Mouse (Mus musculus) heart, embryonic 11.5 days (tissue): ENCODE measurements around the gene Ddx31. TPM values are rescaled to one million over a fixed set of nuclear protein-coding genes. Genes with fewer than 3 reads are reported as not detected.

Source experiments
- ATAC-seq: fragments of 200-750 bp; cut with Nextera tagmentation; replicated peaks from 2 replicates; pipeline ENCODE4 v1.8.0; 2017; ENCODE audit warnings: moderate library complexity; ENCODE audit not compliant: insufficient number of reproducible peaks, low FRiP score, low TSS enrichment
- H3K27ac ChIP-seq: fragments of 300-500 bp; sonication (generic); 2 replicates; pipeline ENCODE4 v1.5.1; 2014; ENCODE audit warnings: mild to moderate bottlenecking, low read depth, low read length
- H3K27me3 ChIP-seq: fragments of 300-500 bp; sonication (generic); 2 replicates; pipeline ENCODE4 v1.6.1; 2014; ENCODE audit warnings: mild to moderate bottlenecking, low read length, mixed read lengths; ENCODE audit not compliant: control insufficient read depth, insufficient read depth
- H3K36me3 ChIP-seq: fragments of 300-500 bp; sonication (generic); 2 replicates; pipeline ENCODE4 v1.6.1; 2014; ENCODE audit warnings: mild to moderate bottlenecking, low read length, moderate library complexity, mixed read lengths; ENCODE audit not compliant: control insufficient read depth, insufficient read depth
- H3K4me1 ChIP-seq: fragments of 300-500 bp; sonication (generic); 2 replicates; pipeline ENCODE4 v1.6.1; 2014; ENCODE audit warnings: low read length; ENCODE audit not compliant: control insufficient read depth, insufficient read depth
- H3K4me2 ChIP-seq: fragments of 300-500 bp; sonication (generic); 2 replicates; pipeline ENCODE4 v1.6.1; 2014; ENCODE audit warnings: mild to moderate bottlenecking, moderate library complexity
- H3K4me3 ChIP-seq: fragments of 300-500 bp; sonication (generic); 2 replicates; pipeline ENCODE4 v1.5.1; 2014; ENCODE audit warnings: low read depth, low read length
- H3K9ac ChIP-seq: fragments of 300-500 bp; sonication (generic); 2 replicates; pipeline ENCODE4 v1.6.1; 2014; ENCODE audit warnings: mild to moderate bottlenecking, low read depth, low read length, moderate library complexity
- H3K9me3 ChIP-seq: fragments of 300-500 bp; sonication (generic); replicated peaks from 2 replicates; pipeline ENCODE4 v1.6.1; 2016; ENCODE audit warnings: low read length; ENCODE audit not compliant: control insufficient read depth
- WGBS: fragments of 180-500 bp; shearing (Covaris S2); extraction: QIAGEN DNeasy Blood & Tissue Kit; methylation state at CpG from one replicate; pipeline ENCODE4 v1.1.7; 2014; ENCODE audit not compliant: insufficient replicate concordance; 5-methylcytosine and 5-hydroxymethylcytosine counted together
- polyA plus RNA-seq: library from polyadenylated mRNA; unstranded; fragments of >200 nt; fragmentation: Nextera tagmentation; extraction: Ambion mirVana; gene quantifications from 2 replicates; pipeline ENCODE4 v1.2.1, GENCODE M21; 2014

Gene Ddx31
- polyA plus RNA-seq, 1 experiment from 2014 or later = 9.1 TPM

DNA sequence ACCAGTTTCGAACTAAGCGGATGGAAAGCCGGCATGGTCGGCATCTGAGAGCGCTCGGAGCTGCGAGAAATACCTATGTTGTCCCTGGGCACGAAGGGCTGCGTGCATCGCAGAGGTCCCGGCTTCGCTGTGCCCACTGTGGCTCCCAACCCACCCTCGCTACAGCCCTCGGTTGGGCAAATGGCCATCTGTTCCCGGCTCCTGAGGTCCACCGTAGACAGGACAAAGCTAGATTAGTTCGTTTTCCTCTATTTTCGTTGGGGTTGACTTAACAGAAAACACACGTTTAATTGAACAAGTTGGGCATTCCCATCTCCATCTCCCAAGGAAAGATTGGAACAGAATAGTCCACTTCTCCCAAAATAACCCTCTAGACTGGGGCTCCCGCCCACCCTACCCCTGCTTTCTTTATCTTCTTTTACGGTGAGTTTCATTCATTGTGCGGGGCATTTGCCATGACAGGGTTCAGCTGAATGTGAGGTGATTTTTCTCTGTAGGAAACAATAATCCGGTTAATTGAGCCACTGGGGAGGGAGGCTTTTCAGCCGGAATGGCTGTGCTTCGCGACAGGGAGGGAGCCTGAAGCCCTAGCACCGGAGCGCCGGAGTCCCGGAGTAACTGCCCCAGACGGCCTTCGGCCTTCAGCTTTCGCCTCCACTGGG, 72.0 kb downstream of the Ddx31 start:
- Histone ChIP-seq H3K9me3 (no peaks in the 10 kb centered on the region), H3K36me3 (no peaks in the 10 kb centered on the region), H3K4me1 (peaks cover 17% of the 10 kb centered on the region), H3K4me3 (no peak overlapping the region), H3K27me3 (peaks cover 98% of the 10 kb centered on the region), H3K9ac (no peak overlapping the region), H3K4me2 (no peak overlapping the region), H3K27ac (no peak overlapping the region)
- no peak for ATAC-seq
- 1% methylated on average over 33 of the region's 33 CpGs for WGBS

DNA sequence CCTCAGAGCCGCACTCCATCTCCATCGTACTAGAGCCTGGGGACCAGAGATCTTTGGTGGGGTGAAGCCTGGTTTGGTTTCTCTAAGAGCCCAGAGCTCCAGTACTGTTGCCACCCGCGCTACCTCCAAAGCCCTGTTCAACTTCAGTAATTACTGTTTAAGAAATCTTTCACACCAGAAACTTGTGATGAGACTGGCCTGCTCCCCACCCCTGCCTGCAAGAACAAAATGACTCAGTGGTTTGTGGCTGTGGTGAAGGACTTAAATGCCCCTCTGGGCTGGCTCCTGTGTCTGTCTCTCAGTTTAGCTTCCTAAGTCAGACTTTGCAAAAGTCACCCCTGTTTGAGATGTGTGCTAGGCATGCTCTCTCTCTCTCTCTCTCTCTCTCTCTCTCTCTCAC, 72.8 kb downstream of the Ddx31 start:
- Histone ChIP-seq H3K4me1 (peaks cover 22% of the 10 kb centered on the region), H3K27ac (no peak overlapping the region), H3K27me3 (peaks cover 98% of the 10 kb centered on the region), H3K36me3 (no peaks in the 10 kb centered on the region), H3K4me2 (no peak overlapping the region), H3K9ac (no peak overlapping the region), H3K4me3 (no peak overlapping the region), H3K9me3 (no peaks in the 10 kb centered on the region)
- WGBS = under 1% methylated on average over 4 of the region's 4 CpGs
- ATAC-seq = no peak

DNA sequence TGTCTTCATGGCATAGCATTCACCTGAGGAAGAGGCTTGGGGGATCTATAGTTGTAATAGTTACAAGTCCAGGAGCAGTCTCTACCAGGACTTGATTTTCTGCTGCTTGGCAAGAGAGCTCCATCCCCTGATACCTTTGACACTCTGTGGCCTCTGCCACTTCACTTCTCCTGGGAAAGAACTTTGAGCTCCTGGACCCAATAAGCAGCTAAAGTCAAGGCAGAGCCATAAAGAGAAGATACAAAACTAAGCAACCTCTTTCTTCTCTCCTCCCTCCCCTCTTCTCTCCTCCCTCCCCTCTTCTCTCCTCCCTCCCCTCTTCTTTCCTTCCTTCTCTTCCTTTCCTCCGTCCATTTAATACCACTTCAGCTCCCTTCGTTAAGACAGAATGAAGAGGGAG, 73.9 kb downstream of the Ddx31 start:
- 4% methylated on average over 2 of the region's 2 CpGs for WGBS
- Histone ChIP-seq H3K9ac (no peak overlapping the region), H3K4me1 (peaks cover 12% of the 10 kb centered on the region), H3K27me3 (peaks cover 97% of the 10 kb centered on the region), H3K9me3 (no peaks in the 10 kb centered on the region), H3K4me3 (no peak overlapping the region), H3K27ac (no peak overlapping the region), H3K4me2 (no peak overlapping the region), H3K36me3 (no peaks in the 10 kb centered on the region)
- ATAC-seq = no peak

DNA sequence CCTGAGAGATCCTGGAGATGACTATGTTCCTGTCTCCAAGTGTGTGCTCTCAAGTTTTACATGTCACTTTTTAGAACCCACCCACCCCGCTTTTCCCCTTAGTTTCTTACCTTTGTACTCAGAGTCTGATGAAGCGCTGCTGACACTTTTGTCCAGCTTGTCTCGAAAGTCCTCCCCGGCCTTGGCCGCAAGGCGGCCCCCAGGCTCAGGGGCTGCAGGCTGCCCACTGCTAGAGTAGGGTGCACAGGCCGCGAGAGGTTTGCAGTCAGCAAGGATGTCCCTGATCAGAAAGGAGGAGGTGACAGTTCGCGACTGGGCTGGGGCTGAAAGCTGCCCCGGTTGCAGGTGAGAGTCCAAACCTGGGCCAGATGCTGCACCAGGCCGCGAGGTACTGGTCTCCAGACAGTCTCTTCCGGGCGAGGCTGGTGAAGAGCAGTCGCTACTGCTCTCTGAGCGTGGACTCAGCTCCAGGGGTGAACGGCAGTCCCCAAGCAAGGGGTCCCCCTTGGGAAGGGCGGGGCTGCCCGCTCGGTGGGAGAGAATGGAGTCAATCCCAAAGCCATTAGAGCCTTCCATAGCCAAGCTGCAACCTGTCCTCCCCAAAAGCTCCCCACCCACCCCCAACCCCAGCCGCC, 75.0 kb downstream of the Ddx31 start:
- 5% methylated on average over 22 of the region's 22 CpGs for WGBS
- Histone ChIP-seq H3K9me3 (no peaks in the 10 kb centered on the region), H3K4me2 (no peak overlapping the region), H3K4me1 (peaks cover 8% of the 10 kb centered on the region), H3K27me3 (peaks cover 94% of the 10 kb centered on the region), H3K36me3 (no peaks in the 10 kb centered on the region), H3K4me3 (no peak overlapping the region), H3K27ac (no peak overlapping the region), H3K9ac (no peak overlapping the region)
- ATAC-seq = no peak

DNA sequence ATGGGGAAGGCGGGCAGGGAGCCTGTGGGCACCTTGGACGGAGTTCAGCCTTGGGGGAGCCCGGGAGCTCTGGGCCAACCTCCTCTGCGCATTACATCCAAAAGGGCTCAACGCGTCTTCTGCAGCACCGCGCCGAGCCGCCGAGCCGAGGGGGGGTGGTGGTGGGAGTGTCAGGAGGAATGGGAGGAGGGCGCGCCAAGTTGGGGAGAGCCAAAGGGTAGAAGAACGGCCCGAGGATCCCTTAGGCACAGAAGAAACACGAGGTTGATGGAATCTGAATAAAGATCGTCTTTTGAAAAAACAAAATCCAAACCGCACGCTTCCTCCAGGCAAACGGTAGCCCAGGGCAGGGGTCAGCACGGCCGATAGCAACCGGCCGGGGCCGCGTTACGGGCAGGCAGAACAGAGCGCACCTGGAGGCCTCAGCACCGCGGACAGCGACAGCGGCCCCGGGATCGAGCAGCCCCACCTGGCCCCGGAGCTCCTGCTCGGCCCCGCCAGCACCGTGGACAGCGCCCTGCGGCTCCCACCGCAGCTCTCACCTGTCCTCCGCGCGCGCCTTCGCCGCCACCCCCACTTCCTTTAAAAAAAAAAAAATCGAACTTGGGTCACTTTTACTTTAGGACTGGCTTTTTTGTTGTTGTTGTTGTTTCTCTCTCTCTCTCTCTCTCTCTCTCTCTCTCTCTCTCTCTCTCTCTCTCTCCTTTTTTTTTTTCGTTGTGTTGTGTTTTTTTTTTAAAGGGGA, 75.7 kb downstream of the Ddx31 start:
- no peak overlapping the region for H3K4me2 ChIP-seq
- H3K27ac ChIP-seq = no peak overlapping the region
- WGBS = under 1% methylated on average over 50 of the region's 50 CpGs
- H3K9me3 ChIP-seq = no peaks in the 10 kb centered on the region
- H3K36me3 ChIP-seq = no peaks in the 10 kb centered on the region
- H3K9ac ChIP-seq = no peak overlapping the region
- peaks cover 92% of the 10 kb centered on the region for H3K27me3 ChIP-seq
- H3K4me1 ChIP-seq = peaks cover 8% of the 10 kb centered on the region
- no peak; the same call in 1 of the 2 replicates for ATAC-seq
- H3K4me3 ChIP-seq = no peak overlapping the region

DNA sequence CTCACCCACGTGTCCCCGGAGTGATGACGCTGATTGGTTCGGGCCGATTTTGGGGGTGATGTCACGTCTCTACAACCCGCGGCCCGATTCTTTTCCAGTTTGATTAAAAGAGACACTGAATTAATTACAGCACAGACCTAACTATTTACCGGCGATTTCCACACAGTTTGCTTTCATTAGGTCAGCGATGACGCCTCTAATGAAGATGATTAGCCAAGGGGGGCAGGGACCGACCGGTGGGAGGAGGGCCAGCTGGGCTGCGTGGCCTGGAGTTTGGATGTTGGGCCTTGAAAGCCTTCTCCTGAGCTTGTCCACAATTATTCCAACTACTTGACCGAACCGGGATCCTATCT, 76.3 kb downstream of the Ddx31 start, which contains the start of gene Barhl1:
TSS of gene Barhl1 (minus strand) at position 156 of the 353 bp plus-strand sequence.
- WGBS = 3% methylated on average over 18 of the region's 18 CpGs
- no peak within 1 kb of the TSS for H3K4me3 ChIP-seq
- H3K4me2 ChIP-seq = peak within 1 kb of the TSS; percentile 47; the same call in 1 of the 2 replicates
- H3K27ac ChIP-seq = no peak within 1 kb of the TSS
- H3K36me3 ChIP-seq = no peaks in the 10 kb centered on the region
- H3K4me1 ChIP-seq = peaks cover 8% of the 10 kb centered on the region
- H3K9ac ChIP-seq = no peak within 1 kb of the TSS
- ATAC-seq = no peak
- H3K9me3 ChIP-seq = no peaks in the 10 kb centered on the region
- peaks cover 91% of the 10 kb centered on the region for H3K27me3 ChIP-seq

DNA sequence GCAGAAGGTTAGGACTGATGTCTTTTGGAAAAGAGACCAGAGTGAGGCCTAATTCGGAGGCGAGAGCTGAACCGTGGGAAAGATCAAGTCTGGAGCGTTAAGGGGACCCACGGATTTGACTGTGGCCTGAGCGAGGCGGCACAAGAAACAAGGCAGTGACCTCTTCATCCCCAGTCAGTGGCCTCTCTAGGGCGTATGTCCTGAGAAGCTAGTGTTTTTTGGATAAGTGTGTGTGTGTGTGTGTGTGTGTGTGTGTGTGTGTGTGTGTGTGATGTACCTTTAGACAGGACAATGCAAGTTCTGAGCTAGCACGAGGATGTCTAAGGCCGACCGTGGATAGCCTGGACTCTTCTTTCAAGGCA, 76.9 kb downstream of the Ddx31 start:
- no peaks in the 10 kb centered on the region for H3K36me3 ChIP-seq
- 6% methylated on average over 11 of the region's 11 CpGs for WGBS

DNA sequence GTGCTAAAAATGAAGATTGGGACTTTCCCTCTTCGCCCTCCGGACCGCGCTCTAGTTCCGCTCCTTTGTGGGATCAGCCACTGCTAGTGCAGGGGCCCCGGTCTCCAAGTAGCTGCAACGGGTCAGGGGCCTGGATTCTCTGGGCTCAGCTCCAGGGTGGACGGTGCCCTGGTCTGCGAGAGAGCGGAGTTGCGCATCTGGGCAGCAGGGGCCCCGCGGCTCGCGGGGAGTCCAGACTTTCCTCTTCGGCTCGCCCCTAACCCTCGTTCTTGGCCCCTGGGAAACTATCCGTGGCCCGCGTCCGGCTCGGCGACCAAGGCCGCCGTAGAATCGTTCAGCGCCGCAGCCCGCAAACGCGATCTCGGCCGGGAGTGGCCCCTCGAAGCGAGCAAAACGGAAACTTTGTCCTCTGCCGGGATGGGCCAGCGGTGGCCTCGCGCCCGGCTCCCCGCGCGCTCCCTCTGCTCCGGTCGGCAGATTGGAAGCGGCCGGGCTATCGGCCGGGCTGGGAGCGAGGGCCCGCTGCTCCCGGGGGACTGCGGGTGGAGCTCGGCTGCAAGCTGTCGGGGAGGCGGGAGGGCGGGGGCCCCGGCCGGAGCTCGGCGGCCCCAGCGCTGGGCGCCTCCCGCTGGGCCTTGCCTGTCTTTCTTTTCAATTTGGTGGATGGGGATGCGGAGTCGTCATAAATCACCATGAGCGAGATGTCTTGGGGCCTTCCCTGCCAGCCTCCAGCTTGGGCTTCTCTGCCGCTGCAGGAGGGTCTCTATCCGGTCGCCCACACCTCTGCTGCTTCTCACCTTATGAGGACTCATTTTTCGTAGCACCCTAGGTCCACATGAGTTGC, 77.5 kb downstream of the Ddx31 start:
- H3K4me3 ChIP-seq = peak overlapping the region; percentile 17; the same call in 1 of the 2 replicates
- H3K4me2 ChIP-seq = peak overlapping the region; percentile 47
- peaks cover 90% of the 10 kb centered on the region for H3K27me3 ChIP-seq
- H3K4me1 ChIP-seq = peaks cover 8% of the 10 kb centered on the region
- H3K36me3 ChIP-seq = no peaks in the 10 kb centered on the region
- ATAC-seq = no peak
- H3K9me3 ChIP-seq = no peaks in the 10 kb centered on the region
- WGBS = 1% methylated on average over 65 of the region's 73 CpGs
- H3K27ac ChIP-seq = no peak overlapping the region
- no peak overlapping the region for H3K9ac ChIP-seq

More for the DNA sequence above, 76.9 kb downstream of the Ddx31 start:
- no peak overlapping the region for H3K27ac ChIP-seq
- H3K9me3 ChIP-seq = no peaks in the 10 kb centered on the region
- ATAC-seq = no peak
- H3K27me3 ChIP-seq = peaks cover 90% of the 10 kb centered on the region
- H3K4me3 ChIP-seq = no peak overlapping the region
- no peak overlapping the region for H3K4me2 ChIP-seq
- peaks cover 8% of the 10 kb centered on the region for H3K4me1 ChIP-seq
- H3K9ac ChIP-seq = no peak overlapping the region
